Mouse (Mus musculus): ENCODE results near the gene Dok3.

Gene Dok3

GRCm38 (mm10) chr13:55540933-55541332, 11.8 kb upstream of the Dok3 start:
- no peak for DNase-seq (ENCODE audit: low spot score)

- DNase-seq (ENCODE audit: low spot score), result peak; percentile 100
These were observed 7.4 kb upstream of the Dok3 start, which contains the start of gene Ddx41 for GRCm38 (mm10) chr13:55536194-55537175. TSS of gene Ddx41 (minus strand) at chr13:55536658.

DNA sequence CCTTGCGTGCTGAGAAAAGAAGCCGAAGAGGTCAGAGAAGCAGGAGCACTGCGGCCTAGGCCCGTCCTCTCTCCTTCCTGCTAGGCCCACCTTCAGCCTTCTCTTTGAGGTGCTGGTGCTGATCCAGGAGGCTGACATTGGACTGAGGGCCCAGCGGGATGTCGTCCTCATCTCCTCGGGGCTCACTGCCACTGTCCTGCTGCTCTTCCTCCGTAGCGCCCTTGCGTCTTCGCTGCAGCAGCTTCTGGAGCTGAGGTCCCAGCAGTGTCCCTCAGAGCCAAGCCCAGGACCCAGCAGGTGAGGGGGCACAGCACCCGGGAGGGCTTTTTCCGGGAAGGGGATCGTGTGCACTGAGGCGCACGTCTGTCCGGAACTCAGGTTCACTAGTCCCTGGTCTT, 6.7 kb upstream of the Dok3 start:
- DNase-seq (ENCODE audit: low spot score), result no peak

DNA sequence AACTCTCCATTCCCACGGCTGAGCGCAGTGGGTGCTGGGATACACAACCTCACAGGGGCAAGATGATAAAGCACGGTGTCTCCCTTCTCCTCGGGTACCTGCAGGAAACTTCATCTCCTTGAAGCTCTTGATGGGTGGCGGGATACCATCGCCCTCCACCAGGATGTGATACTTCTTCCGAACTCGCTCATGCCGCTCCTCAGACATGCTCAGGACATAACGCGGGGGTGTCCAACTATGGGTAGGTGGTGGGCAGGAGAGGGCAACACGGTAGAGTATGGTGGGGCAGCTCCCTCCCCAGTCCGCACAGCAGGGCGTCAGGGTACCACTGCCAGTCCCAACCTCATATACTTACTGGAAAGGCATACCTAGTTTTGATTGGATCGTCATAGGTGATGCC, 6.1 kb upstream of the Dok3 start:
- DNase-seq (ENCODE audit: low spot score), result no peak

DNA sequence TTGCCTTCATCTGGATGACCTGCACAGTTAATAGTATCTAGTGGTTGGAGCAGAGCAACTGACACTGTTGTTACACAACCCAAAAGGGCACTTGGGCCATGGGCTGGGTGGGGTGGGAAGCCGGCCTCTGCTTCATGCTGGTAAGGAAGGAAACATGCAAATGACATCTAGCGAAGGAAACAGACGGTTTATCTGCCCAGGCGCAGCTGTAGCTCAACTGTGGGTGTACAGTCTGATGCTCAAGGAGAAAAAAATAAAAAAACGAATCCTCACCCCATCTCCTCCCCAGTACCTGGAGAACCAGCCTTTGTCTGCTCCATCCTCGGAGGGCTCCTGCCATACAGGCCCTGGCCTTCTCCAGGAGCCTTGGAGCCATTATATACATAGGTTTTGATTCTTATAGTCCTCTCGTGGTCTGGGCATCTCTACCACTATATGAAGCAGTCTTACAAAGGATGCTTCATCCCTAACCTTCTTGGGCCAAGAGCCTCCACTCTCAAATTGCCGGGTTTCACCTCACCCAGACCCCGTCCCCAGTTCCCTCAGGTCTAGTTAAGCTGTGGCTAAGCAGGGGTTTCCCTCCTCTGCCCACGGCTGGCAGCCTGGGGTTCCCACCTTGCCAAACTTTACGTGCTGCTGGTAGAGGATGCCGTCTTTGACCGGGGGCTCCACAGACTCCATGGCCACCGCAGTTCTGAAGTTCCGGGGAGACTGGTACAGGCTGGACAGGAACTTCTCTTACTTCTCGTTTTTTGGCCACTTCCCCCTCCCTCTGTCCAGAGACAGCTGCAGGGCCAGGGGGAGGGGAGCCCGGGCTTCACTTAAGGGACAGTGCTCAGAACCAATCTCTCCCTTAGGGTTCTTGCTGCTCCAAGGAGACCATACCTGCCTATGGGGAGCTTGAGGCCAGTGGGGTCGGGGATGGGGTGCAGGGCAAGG, 993 bp downstream of the Dok3 start:
- no peak for DNase-seq (ENCODE audit: low spot score)

DNA sequence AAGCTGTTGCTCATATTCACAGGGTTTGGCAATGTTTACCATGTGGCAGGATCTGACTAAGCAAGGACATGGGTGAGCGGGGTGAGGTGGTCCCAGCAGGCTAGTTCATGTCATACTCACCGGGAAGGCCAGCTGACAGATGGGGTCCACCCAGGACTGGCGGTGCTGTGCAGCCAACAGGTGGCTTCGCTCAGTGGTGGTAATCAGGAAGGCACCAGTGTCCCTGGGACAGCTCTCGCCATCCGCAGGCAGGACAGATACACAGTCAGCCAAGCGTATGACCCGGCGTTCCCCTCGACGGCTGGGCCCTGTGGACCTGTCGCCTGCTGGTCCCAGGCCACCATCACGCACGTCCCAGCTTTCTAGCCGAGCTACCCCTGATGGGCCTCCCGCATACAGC, 1.9 kb downstream of the Dok3 start:
- no peak for DNase-seq (ENCODE audit: low spot score)

- no peak for DNase-seq (ENCODE audit: low spot score)
These were observed 3.2 kb downstream of the Dok3 start for GRCm38 (mm10) chr13:55525733-55526553.

DNA sequence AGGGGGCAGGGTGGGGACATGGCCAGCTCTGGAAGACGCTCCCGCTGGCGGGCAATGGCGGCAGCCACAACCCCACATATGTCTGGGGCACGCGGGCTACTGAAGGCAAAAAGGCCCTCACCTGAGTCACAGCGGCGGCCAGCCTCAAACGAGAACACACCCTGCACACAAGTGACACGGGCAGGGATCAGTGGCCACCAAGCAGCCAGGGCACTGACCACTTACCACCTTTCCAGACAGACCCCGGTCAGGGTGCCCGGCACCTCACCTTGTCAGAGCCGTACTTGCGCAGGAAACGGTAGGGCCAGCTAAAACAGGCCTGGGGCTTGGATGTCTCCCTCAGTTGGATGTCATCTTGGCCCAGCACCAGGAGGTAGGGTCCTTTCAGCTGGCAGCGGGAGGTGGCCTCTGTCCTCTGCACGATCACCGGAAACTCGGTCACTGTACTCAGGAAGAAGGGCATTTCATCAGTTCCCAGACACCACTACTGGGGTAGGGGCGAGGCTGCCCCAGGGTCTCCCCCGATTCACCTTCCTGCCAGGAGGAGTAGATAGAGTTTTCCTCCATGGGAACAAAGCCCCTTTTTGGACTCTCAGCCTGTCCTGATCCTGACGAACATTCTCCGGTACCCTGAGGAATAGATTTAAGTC, 5.0 kb downstream of the Dok3 start:
- DNase-seq (ENCODE audit: low spot score), result no peak

DNA sequence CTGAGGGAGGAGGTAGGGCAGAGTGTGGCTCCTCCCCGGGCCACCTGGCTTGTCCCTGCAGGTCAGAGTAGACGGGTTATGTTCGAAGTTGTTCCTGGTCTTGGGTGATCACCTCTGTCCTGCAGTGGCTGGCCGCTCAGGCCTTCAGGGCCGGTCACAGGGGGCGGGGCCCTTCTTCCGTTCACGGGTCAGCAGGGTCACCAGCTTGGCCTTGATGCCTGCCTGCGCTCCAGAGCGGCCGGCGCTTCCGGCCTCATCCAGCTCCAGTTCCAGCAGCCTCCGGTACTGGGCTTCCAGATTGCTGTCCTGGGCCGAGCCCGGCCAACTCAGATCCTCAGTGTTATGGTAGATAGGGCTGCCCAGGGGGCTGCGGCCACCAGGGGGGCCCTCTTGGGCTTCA, 5.8 kb downstream of the Dok3 start:
- DNase-seq (ENCODE audit: low spot score), result peak; percentile 64

GRCm38 (mm10) chr13:55522730-55523129, 6.4 kb downstream of the Dok3 start:
- no peak for DNase-seq (ENCODE audit: low spot score)

DNA sequence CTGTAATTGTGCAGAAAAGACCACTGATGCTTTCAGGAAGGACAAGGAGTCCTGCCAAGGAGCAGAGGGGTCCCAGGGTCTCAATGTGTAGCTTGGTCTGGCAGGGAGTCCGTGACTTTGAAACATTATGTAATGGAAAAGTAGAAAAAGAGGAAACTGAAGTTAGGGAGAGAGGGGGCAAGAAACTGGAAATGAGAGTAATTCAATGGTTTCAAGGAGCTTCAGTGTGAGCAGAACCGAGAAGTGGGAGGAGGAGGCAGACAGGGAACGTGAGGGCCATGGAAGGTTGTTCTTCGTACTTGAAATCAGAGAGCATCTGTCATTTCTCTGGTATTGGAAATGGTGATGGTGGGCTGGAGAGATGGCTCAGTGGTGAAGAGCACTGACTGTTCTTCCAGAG, 9.5 kb downstream of the Dok3 start:
- no peak for DNase-seq (ENCODE audit: low spot score)

GRCm38 (mm10) chr13:55516955-55517354, 12.1 kb downstream of the Dok3 start:
- DNase-seq (ENCODE audit: low spot score), result peak; percentile 92

DNA sequence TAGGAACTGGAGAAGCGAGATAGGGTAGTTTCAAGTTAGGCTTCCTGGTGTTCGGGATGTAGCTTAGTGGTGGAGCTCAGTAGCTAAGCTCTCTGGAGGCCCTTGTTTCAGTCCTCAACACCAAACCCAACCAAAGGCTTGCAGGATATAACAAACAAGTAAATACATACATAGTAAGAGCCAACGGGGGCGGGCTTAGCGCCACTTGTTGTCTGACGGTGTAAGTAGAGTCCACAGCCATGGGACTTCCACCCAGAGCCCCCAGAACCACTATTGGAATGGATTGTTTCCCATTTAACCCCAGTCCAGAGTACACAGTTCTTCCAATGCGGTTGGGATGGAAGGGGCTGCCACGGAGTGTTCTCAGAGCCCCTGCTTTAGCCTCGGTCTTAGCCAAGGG, 15.3 kb downstream of the Dok3 start:
- no peak for DNase-seq (ENCODE audit: low spot score)

- peak; percentile 86 for DNase-seq (ENCODE audit: low spot score)
These were observed 15.9 kb downstream of the Dok3 start, which contains the start of gene Pdlim7 for GRCm38 (mm10) chr13:55513111-55513748. TSS of gene Pdlim7 (minus strand) at chr13:55513676.

DNA sequence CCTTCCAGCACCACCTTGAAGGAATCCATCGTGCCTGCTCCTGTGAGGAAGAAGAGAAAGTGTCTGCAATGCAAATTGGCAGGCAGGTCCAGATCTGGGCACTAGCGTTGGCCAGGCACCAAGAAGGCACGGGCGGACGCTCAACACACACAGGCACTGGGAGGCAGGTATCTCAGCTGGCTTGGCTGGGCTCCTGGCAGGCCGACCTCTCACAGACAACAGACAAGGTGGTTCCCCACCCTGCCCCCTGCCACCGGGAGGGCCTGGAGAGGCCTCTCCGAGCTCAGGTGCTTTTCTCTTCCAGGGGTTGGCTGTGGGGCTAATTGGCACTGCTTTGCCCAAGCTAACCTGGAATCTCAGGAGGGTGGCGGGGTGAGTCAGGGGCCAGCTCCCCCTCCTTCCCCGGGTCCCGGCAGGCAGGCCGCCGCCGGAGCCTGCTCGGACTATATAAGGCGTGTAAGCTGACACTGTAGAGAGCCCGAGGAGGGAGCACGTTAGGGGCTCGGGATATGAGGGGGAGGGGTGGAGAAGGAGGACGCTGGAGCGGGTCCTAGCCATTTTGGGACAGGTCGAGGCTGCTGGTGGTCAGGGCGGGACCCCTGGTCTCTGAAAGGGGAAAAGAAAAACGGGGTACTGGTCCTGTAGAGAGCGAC, 16.6 kb downstream of the Dok3 start:
- peak; percentile 83 for DNase-seq (ENCODE audit: low spot score)

DNA sequence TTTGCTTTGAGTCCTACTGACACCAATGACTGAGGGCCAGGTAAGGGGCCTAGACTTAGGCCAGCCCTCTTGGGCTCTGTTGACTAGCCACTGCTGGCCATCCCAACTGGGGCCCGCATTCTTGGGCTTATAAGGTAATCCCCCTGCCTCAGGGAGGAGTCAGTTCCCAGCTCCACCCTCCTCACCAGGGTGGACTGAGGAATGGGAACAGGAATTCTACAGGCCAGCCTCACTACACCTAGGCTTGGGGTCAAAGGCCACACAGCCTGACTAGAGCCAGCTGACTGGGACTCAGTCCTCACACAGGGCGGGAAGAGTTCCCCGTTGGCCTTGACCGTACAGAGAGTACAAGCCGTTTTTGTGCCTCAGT, 17.6 kb downstream of the Dok3 start:
- DNase-seq (ENCODE audit: low spot score), result peak; percentile 73

DNA sequence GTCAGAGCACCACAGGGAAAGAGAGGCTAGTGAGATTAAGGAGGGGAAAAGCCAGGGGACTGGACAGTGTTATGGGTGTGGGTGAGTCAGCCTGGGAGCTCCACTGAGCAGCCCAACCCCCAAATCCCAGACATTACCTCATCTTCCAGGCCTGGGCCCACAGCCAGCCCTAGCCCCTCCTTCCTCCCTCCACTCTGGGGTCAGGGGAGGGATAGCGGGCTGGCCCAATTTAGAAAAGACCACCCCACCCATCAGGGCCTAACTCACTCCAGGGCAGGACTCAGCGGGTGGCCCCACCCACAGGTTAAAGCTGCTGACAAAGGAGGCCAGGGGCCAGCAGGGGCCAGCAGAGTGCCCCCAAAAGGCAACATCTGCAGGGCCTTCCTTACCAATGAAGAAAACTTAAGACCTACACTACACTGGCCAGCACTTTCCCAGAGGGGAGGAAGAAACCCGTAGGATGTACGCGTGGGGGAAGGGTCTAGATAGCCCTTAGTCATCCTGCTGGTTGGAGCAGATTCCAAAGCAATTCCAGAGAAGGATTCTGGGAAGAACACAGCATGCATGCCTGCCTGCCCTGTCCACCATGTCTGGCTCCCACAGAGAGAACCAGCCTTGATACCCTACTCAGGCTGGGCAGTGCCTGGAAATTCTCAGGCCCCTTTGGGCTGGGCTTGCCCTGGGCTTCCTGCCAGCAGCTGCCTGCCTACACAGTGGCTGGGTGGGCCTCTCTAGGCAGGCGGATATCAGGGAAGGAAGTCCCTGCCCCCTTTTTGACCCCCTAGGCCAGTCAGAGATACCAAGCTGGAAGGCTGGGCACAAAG, 18.2 kb downstream of the Dok3 start:
- peak; percentile 79 for DNase-seq (ENCODE audit: low spot score)

- DNase-seq (ENCODE audit: low spot score), result no peak
These were observed 18.8 kb downstream of the Dok3 start for GRCm38 (mm10) chr13:55510332-55510667.

- no peak for DNase-seq (ENCODE audit: low spot score)
These were observed 20.6 kb downstream of the Dok3 start for GRCm38 (mm10) chr13:55508531-55508930.

Measured in embryo, embryonic 10 days (tissue).